In genomic region chr7:133765849-133766243, GRCm38 (mm10) we compare ENCODE assay signal across 9 mouse cellular contexts. TPM values are rescaled to one million over a fixed set of nuclear protein-coding genes. Genes with fewer than 3 reads are reported as not detected.
DNase-seq lines count a peak whose midpoint lies in the region; ATAC-seq lines count a peak whose summit lies in the region.
"Had no signal": no experiment of that assay in that cellular context is flagged by ENCODE, and none has a peak within 500 bp of the region (broad histone marks: within the 10 kb centered on the region; RNA-seq: fewer than 3 reads in every experiment).

No protein-coding gene starts in this region.

- H3K4me2 ChIP-seq in heart, embryonic 12.5 days: no peak overlapping the region
- no peak overlapping the region for H3K4me2 ChIP-seq in neural tube, embryonic 15.5 days

- no peak overlapping the region for H3K4me3 ChIP-seq in heart, embryonic 12.5 days
- no peak overlapping the region for H3K4me3 ChIP-seq in neural tube, embryonic 15.5 days (replicated peaks)
- H3K4me3 ChIP-seq in embryonic facial prominence, embryonic 10.5 days: no peak overlapping the region

- ATAC-seq in heart, embryonic 12.5 days (ENCODE audit: insufficient number of reproducible peaks, low FRiP score): no peak
- ATAC-seq in neural tube, embryonic 15.5 days (ENCODE audit: low FRiP score): peak; percentile 68
- no peak for ATAC-seq in erythroblast, adult 5-6 weeks (replicated peaks; ENCODE audit: low FRiP score, poor library complexity, severe bottlenecking)

- DNase-seq in heart, adult 11 months: peak; percentile 98
- DNase-seq in cerebellum, adult 8-10 months: peak; percentile 90
- DNase-seq in gastrocnemius, postnatal 14 days: peak; percentile 69
- DNase-seq in layer of hippocampus, postnatal 25 days (ENCODE audit: extremely low spot score in 1 of 2, low spot score in 1 of 2): peak; percentile 54 to 55
- DNase-seq in embryonic facial prominence, embryonic 10.5 days (ENCODE audit: low spot score): no peak

- H3K27ac ChIP-seq in heart, embryonic 12.5 days (ENCODE audit: poor library complexity, severe bottlenecking): no peak overlapping the region
- H3K27ac ChIP-seq in neural tube, embryonic 15.5 days (replicated peaks): peak overlapping the region; percentile 75
- H3K27ac ChIP-seq in embryonic facial prominence, embryonic 10.5 days (replicated peaks): no peak overlapping the region

- no peak overlapping the region for H3K9ac ChIP-seq in heart, embryonic 12.5 days
- H3K9ac ChIP-seq in neural tube, embryonic 15.5 days (replicated peaks): no peak overlapping the region

- peaks cover 7% of the 10 kb centered on the region; the same call in 1 of the 2 replicates for H3K36me3 ChIP-seq in heart, embryonic 12.5 days
- H3K36me3 ChIP-seq in neural tube, embryonic 15.5 days: no peaks in the 10 kb centered on the region
- H3K36me3 ChIP-seq in embryonic facial prominence, embryonic 10.5 days (replicated peaks): no peaks in the 10 kb centered on the region

- intact Hi-C loops in gastrocnemius, postnatal 14 days (cut with DNase I; ENCODE audit: low total_unique reads): no loop called here

- H3K9me3 ChIP-seq in heart, embryonic 12.5 days (replicated peaks): 0 out of 2 replicates have a peak, but pooled peaks cover 7% of the 10 kb centered on the region
- H3K9me3 ChIP-seq in neural tube, embryonic 15.5 days (replicated peaks): no peaks in the 10 kb centered on the region
- H3K9me3 ChIP-seq in embryonic facial prominence, embryonic 10.5 days: peaks cover 6% of the 10 kb centered on the region; the same call in 1 of the 2 replicates

- WGBS in heart, embryonic 12.5 days: 82% methylated on average over 13 of the region's 13 CpGs
- WGBS in neural tube, embryonic 15.5 days: 55% methylated on average over 13 of the region's 13 CpGs
- 88% methylated on average over 13 of the region's 13 CpGs for WGBS in embryonic facial prominence, embryonic 10.5 days

- H3K4me1 ChIP-seq in heart, embryonic 12.5 days (replicated peaks): peaks cover 12% of the 10 kb centered on the region
- H3K4me1 ChIP-seq in neural tube, embryonic 15.5 days: peaks cover 21% of the 10 kb centered on the region
- H3K4me1 ChIP-seq in embryonic facial prominence, embryonic 10.5 days: 0 out of 2 replicates have a peak, but pooled peaks cover 12% of the 10 kb centered on the region

- no peaks in the 10 kb centered on the region for H3K27me3 ChIP-seq in heart, embryonic 12.5 days (replicated peaks)
- H3K27me3 ChIP-seq in neural tube, embryonic 15.5 days (replicated peaks): no peaks in the 10 kb centered on the region
- H3K27me3 ChIP-seq in embryonic facial prominence, embryonic 10.5 days (replicated peaks; ENCODE audit: low read depth, poor library complexity, severe bottlenecking): no peaks in the 10 kb centered on the region

RNA-seq across cellular contexts. Expression of gene Fank1, which starts 10.8 kb away (rescaled TPM):
- 0.37 TPM in 1 of 2 replicates, not detected in the other for polyA plus RNA-seq in heart, embryonic 12.5 days (2016; fragmentation: Nextera tagmentation; extraction: Ambion mirVana)
- total RNA-seq in gastrocnemius, postnatal 14 days (2021): under 1 TPM in 1 of 2 experiments, not detected in 1; 0.33 TPM
- 1 to 10 TPM; 2.4 to 2.7 TPM for total RNA-seq in layer of hippocampus, postnatal 25 days (2021)
- polyA plus RNA-seq in neural tube, embryonic 15.5 days (2015; fragmentation: Nextera tagmentation; extraction: Ambion mirVana): 2.8 and 3.5 TPM in 2 replicates
- polyA plus RNA-seq in embryonic facial prominence, embryonic 10.5 days (2016; fragmentation: Nextera tagmentation; extraction: Ambion mirVana): 0.36 and 0.58 TPM in 2 replicates
- not detected in 2 replicates for total RNA-seq in erythroblast, adult 5-6 weeks (2015; ENCODE audit: low replicate concordance)
- total RNA-seq in erythroblast, adult 5-6 weeks (2017; ENCODE audit: low replicate concordance): not detected in 2 replicates
- total RNA-seq: hematopoietic stem cell, adult 5-6 weeks had no signal

RNA-seq across cellular contexts. Expression of gene Dhx32, which starts 16.7 kb away (rescaled TPM):
- polyA plus RNA-seq in heart, embryonic 12.5 days (2016; fragmentation: Nextera tagmentation; extraction: Ambion mirVana): 30.5 and 31.9 TPM in 2 replicates
- total RNA-seq in gastrocnemius, postnatal 14 days (2021): 10 to 100 TPM; 25.7 to 33.6 TPM
- 10 to 100 TPM; 39.5 to 44.2 TPM for total RNA-seq in layer of hippocampus, postnatal 25 days (2021)
- 37.4 and 38.2 TPM in 2 replicates for polyA plus RNA-seq in neural tube, embryonic 15.5 days (2015; fragmentation: Nextera tagmentation; extraction: Ambion mirVana)
- 34.9 and 38.5 TPM in 2 replicates for polyA plus RNA-seq in embryonic facial prominence, embryonic 10.5 days (2016; fragmentation: Nextera tagmentation; extraction: Ambion mirVana)
- total RNA-seq in erythroblast, adult 5-6 weeks (2015; ENCODE audit: low replicate concordance): 4.2 and 24.2 TPM in 2 replicates
- total RNA-seq in erythroblast, adult 5-6 weeks (2017; ENCODE audit: low replicate concordance): 4.8 and 10.5 TPM in 2 replicates

RNA-seq across cellular contexts. Expression of gene Uros, which starts 56.0 kb away (rescaled TPM):
- polyA plus RNA-seq in heart, embryonic 12.5 days (2016; fragmentation: Nextera tagmentation; extraction: Ambion mirVana): 34.6 and 37.5 TPM in 2 replicates
- total RNA-seq in gastrocnemius, postnatal 14 days (2021): 10 to 100 TPM; 13.1 to 13.5 TPM
- total RNA-seq in layer of hippocampus, postnatal 25 days (2021): 10 to 100 TPM; 17.8 to 18.1 TPM
- 51.3 and 52.2 TPM in 2 replicates for polyA plus RNA-seq in neural tube, embryonic 15.5 days (2015; fragmentation: Nextera tagmentation; extraction: Ambion mirVana)
- polyA plus RNA-seq in embryonic facial prominence, embryonic 10.5 days (2016; fragmentation: Nextera tagmentation; extraction: Ambion mirVana): 32.2 and 32.8 TPM in 2 replicates
- total RNA-seq in erythroblast, adult 5-6 weeks (2015; ENCODE audit: low replicate concordance): 195 and 213 TPM in 2 replicates
- total RNA-seq in erythroblast, adult 5-6 weeks (2017; ENCODE audit: low replicate concordance): 278 and 315 TPM in 2 replicates

RNA-seq across cellular contexts. Expression of gene Bccip, which starts 56.7 kb away (rescaled TPM):
- 92.1 and 95.2 TPM in 2 replicates for polyA plus RNA-seq in heart, embryonic 12.5 days (2016; fragmentation: Nextera tagmentation; extraction: Ambion mirVana)
- 10 to 100 TPM; 52.0 to 56.4 TPM for total RNA-seq in gastrocnemius, postnatal 14 days (2021)
- 10 to 100 TPM; 58.0 to 60.2 TPM for total RNA-seq in layer of hippocampus, postnatal 25 days (2021)
- 103 and 109 TPM in 2 replicates for polyA plus RNA-seq in neural tube, embryonic 15.5 days (2015; fragmentation: Nextera tagmentation; extraction: Ambion mirVana)
- polyA plus RNA-seq in embryonic facial prominence, embryonic 10.5 days (2016; fragmentation: Nextera tagmentation; extraction: Ambion mirVana): 194 and 216 TPM in 2 replicates
- total RNA-seq in erythroblast, adult 5-6 weeks (2015; ENCODE audit: low replicate concordance): 20.7 and 26.1 TPM in 2 replicates
- total RNA-seq in erythroblast, adult 5-6 weeks (2017; ENCODE audit: low replicate concordance): 21.2 and 30.1 TPM in 2 replicates

Comparison
In these comparisons a context has a peak if more than half of its experiments do, and no peak if none do; other contexts are left out.
1. RNA of gene Uros, which starts 56.0 kb away (total RNA-seq): 195 to 315 TPM in erythroblast, adult 5-6 weeks; 17.8 to 18.1 TPM in layer of hippocampus, postnatal 25 days and 13.1 to 13.5 TPM in gastrocnemius, postnatal 14 days; every median in the first group is over 10 times any median in the second.